Comparison of ENCODE assay signal across 9 mouse cellular contexts in the genomic region with DNA sequence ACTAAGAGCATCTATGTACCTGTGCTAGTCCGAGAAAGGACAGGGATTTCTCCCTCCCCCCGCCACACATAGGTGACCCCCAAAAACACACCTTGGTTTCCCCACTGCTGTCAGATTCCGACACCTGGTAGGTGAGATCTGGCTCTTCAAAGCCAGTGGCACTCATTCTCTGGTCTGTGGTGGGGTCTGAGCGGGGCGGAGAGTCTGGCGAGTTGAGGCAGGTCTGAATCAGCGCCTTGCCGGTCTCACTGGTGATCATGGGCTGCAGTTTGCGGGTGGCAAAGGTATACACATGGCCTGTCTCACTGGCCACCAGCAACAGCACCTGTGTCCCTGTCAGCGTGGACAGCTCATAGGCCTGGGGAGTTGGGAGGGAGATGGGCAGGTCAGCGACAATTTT. TPM values are rescaled to one million over a fixed set of nuclear protein-coding genes. Genes with fewer than 3 reads are reported as not detected.
DNase-seq lines count a peak whose midpoint lies in the region; ATAC-seq and TF ChIP-seq lines count a peak whose summit lies in the region.
"Had no signal": no experiment of that assay in that cellular context is flagged by ENCODE, and none has a peak within 500 bp of the region (broad histone marks: within the 10 kb centered on the region; RNA-seq: fewer than 3 reads in every experiment).

No protein-coding gene starts in this region.

- 23% methylated on average over 11 of the region's 11 CpGs for WGBS in lung, embryonic 14.5 days
- WGBS in forebrain, embryonic 14.5 days, result 42% methylated on average over 11 of the region's 11 CpGs
- WGBS in intestine, postnatal 0 days, result 54% methylated on average over 11 of the region's 11 CpGs
- WGBS in neural tube, embryonic 15.5 days, result 53% methylated on average over 11 of the region's 11 CpGs

- peak overlapping the region; percentile 98 for H3K9ac ChIP-seq in lung, embryonic 14.5 days
- H3K9ac ChIP-seq in forebrain, embryonic 14.5 days (ENCODE audit: low read length), result peak overlapping the region; percentile 44
- peak overlapping the region; percentile 42; the same call in 1 of the 2 replicates for H3K9ac ChIP-seq in intestine, postnatal 0 days (ENCODE audit: low read depth, low read length)
- H3K9ac ChIP-seq in neural tube, embryonic 15.5 days (replicated peaks), result peak overlapping the region; percentile 34

- H3K36me3 ChIP-seq in lung, embryonic 14.5 days (ENCODE audit: insufficient read depth), result peaks cover 44% of the 10 kb centered on the region
- H3K36me3 ChIP-seq in forebrain, embryonic 14.5 days (ENCODE audit: control insufficient read depth, insufficient read depth, low read length), result peaks cover 38% of the 10 kb centered on the region
- H3K36me3 ChIP-seq in intestine, postnatal 0 days (ENCODE audit: control insufficient read depth, insufficient read depth), result peaks cover 34% of the 10 kb centered on the region
- peaks cover 35% of the 10 kb centered on the region for H3K36me3 ChIP-seq in neural tube, embryonic 15.5 days

- H3K4me3 ChIP-seq in lung, embryonic 14.5 days (ENCODE audit: low read depth, low read length), result peak overlapping the region; percentile 95
- peak overlapping the region; percentile 29 for H3K4me3 ChIP-seq in forebrain, embryonic 14.5 days (ENCODE audit: low read depth, low read length)
- H3K4me3 ChIP-seq in intestine, postnatal 0 days (ENCODE audit: low read depth, low read length), result peak overlapping the region; percentile 94
- peak overlapping the region; percentile 99 for H3K4me3 ChIP-seq in neural tube, embryonic 15.5 days (replicated peaks)

- peaks cover 20% of the 10 kb centered on the region for H3K4me1 ChIP-seq in lung, embryonic 14.5 days (ENCODE audit: insufficient read depth)
- peaks cover 22% of the 10 kb centered on the region for H3K4me1 ChIP-seq in forebrain, embryonic 14.5 days (ENCODE audit: control insufficient read depth, insufficient read depth, low read length)
- 0 out of 2 replicates have a peak, but pooled peaks cover 4% of the 10 kb centered on the region for H3K4me1 ChIP-seq in intestine, postnatal 0 days (replicated peaks; ENCODE audit: control insufficient read depth, insufficient read depth, low read length)
- H3K4me1 ChIP-seq in neural tube, embryonic 15.5 days, result peaks cover 52% of the 10 kb centered on the region

- H3K27me3 ChIP-seq in lung, embryonic 14.5 days (ENCODE audit: insufficient read depth, low read length), result no peaks in the 10 kb centered on the region
- no peaks in the 10 kb centered on the region for H3K27me3 ChIP-seq in forebrain, embryonic 14.5 days (replicated peaks; ENCODE audit: control insufficient read depth, insufficient read depth, low read length)
- H3K27me3 ChIP-seq in intestine, postnatal 0 days (replicated peaks; ENCODE audit: control insufficient read depth, insufficient read depth, low read length), result no peaks in the 10 kb centered on the region
- H3K27me3 ChIP-seq in neural tube, embryonic 15.5 days (replicated peaks), result peaks cover 3% of the 10 kb centered on the region; the same call in 1 of the 2 replicates

- no peak for TF ChIP-seq CTCF in lung, embryonic 14.5 days (IDR thresholded peaks at IDR 0.05; ENCODE audit: low read depth)
- no peak for TF ChIP-seq CTCF in intestine, postnatal 0 days (IDR thresholded peaks at IDR 0.05; ENCODE audit: low read depth)

- peak overlapping the region; percentile 97 for H3K27ac ChIP-seq in lung, embryonic 14.5 days (ENCODE audit: low read depth)
- H3K27ac ChIP-seq in forebrain, embryonic 14.5 days (ENCODE audit: low read depth, low read length), result peak overlapping the region; percentile 61
- H3K27ac ChIP-seq in intestine, postnatal 0 days (ENCODE audit: low read depth, low read length), result peak overlapping the region; percentile 73; the same call in 1 of the 2 replicates
- peak overlapping the region; percentile 80 for H3K27ac ChIP-seq in neural tube, embryonic 15.5 days (replicated peaks)

- H3K4me2 ChIP-seq in lung, embryonic 14.5 days, result peak overlapping the region; percentile 84
- peak overlapping the region; percentile 95 for H3K4me2 ChIP-seq in forebrain, embryonic 14.5 days (ENCODE audit: low read length)
- peak overlapping the region; percentile 96 for H3K4me2 ChIP-seq in intestine, postnatal 0 days (replicated peaks; ENCODE audit: low read depth)
- peak overlapping the region; percentile 95 for H3K4me2 ChIP-seq in neural tube, embryonic 15.5 days

- DNase-seq in lung, embryonic 14.5 days, result peak; percentile 21
- no peak for DNase-seq in lung, postnatal 14 days
- no peak for DNase-seq in forebrain, embryonic 14.5 days (ENCODE audit: low spot score)
- DNase-seq in gastrocnemius, postnatal 25 days, result no peak
- no peak for DNase-seq in ovary, postnatal 36 days (ENCODE audit: low spot score)
- DNase-seq in retina, postnatal 1 day, result no peak

- H3K9me3 ChIP-seq in lung, embryonic 14.5 days (ENCODE audit: low read depth, low read length), result no peaks in the 10 kb centered on the region
- no peaks in the 10 kb centered on the region for H3K9me3 ChIP-seq in forebrain, embryonic 14.5 days (replicated peaks; ENCODE audit: control insufficient read depth, low read length)
- H3K9me3 ChIP-seq in intestine, postnatal 0 days (ENCODE audit: control insufficient read depth), result no peaks in the 10 kb centered on the region
- H3K9me3 ChIP-seq in neural tube, embryonic 15.5 days (replicated peaks), result no peaks in the 10 kb centered on the region

- ATAC-seq in lung, embryonic 14.5 days (ENCODE audit: insufficient read depth), result no peak
- ATAC-seq in forebrain, embryonic 14.5 days, result no peak
- ATAC-seq in intestine, postnatal 0 days, result no peak
- ATAC-seq in neural tube, embryonic 15.5 days (ENCODE audit: low FRiP score), result no peak

RNA-seq across cellular contexts. Expression of gene Srf, which starts 2.5 kb away (rescaled TPM):
- 11.4 and 15.1 TPM in 2 replicates for polyA plus RNA-seq in lung, embryonic 14.5 days (2014; fragmentation: Nextera tagmentation; extraction: Ambion mirVana)
- 4.6 and 4.7 TPM in 2 replicates for polyA plus RNA-seq in forebrain, embryonic 14.5 days (2014; fragmentation: Nextera tagmentation; extraction: Ambion mirVana)
- 5.1 and 5.2 TPM in 2 replicates for polyA plus RNA-seq in intestine, postnatal 0 days (2015; fragmentation: Nextera tagmentation; extraction: Ambion mirVana)
- 2.5 and 6.4 TPM in 2 replicates for polyA plus RNA-seq in neural tube, embryonic 15.5 days (2015; fragmentation: Nextera tagmentation; extraction: Ambion mirVana)
- 10 to 100 TPM; 64.6 to 85.8 TPM for total RNA-seq in gastrocnemius, postnatal 25 days (2021)

RNA-seq across cellular contexts. Expression of gene Cul9, which starts 7.3 kb away (rescaled TPM):
- 2.8 and 2.9 TPM in 2 replicates for polyA plus RNA-seq in lung, embryonic 14.5 days (2014; fragmentation: Nextera tagmentation; extraction: Ambion mirVana)
- polyA plus RNA-seq in forebrain, embryonic 14.5 days (2014; fragmentation: Nextera tagmentation; extraction: Ambion mirVana), result 7.6 and 10.8 TPM in 2 replicates
- 1.3 and 2.0 TPM in 2 replicates for polyA plus RNA-seq in intestine, postnatal 0 days (2015; fragmentation: Nextera tagmentation; extraction: Ambion mirVana)
- 17.3 and 22.6 TPM in 2 replicates for polyA plus RNA-seq in neural tube, embryonic 15.5 days (2015; fragmentation: Nextera tagmentation; extraction: Ambion mirVana)
- total RNA-seq in gastrocnemius, postnatal 25 days (2021), result 10 to 100 TPM; 11.7 to 12.1 TPM

RNA-seq across cellular contexts. Expression of gene Dnph1, which starts 57.0 kb away (rescaled TPM):
- polyA plus RNA-seq in lung, embryonic 14.5 days (2014; fragmentation: Nextera tagmentation; extraction: Ambion mirVana), result 50.3 and 60.8 TPM in 2 replicates
- 33.0 and 41.6 TPM in 2 replicates for polyA plus RNA-seq in forebrain, embryonic 14.5 days (2014; fragmentation: Nextera tagmentation; extraction: Ambion mirVana)
- polyA plus RNA-seq in intestine, postnatal 0 days (2015; fragmentation: Nextera tagmentation; extraction: Ambion mirVana), result 10.9 and 11.1 TPM in 2 replicates
- 13.6 and 22.7 TPM in 2 replicates for polyA plus RNA-seq in neural tube, embryonic 15.5 days (2015; fragmentation: Nextera tagmentation; extraction: Ambion mirVana)
- total RNA-seq in gastrocnemius, postnatal 25 days (2021), result 1 to 10 TPM; 4.5 to 5.4 TPM
- total RNA-seq: neutrophil, adult 5-6 weeks had no signal

Comparison
In these comparisons a context has a peak if more than half of its experiments do, and no peak if none do; other contexts are left out.
1. H3K4me3 ChIP-seq: peak in every context shown above with its lines; median percentile 99 in neural tube, embryonic 15.5 days; 95 in lung, embryonic 14.5 days; 94 in intestine, postnatal 0 days; 29 in forebrain, embryonic 14.5 days.
2. H3K9ac ChIP-seq: peak in every context shown above with its lines; median percentile 98 in lung, embryonic 14.5 days; 44 in forebrain, embryonic 14.5 days; 42 in intestine, postnatal 0 days; 34 in neural tube, embryonic 15.5 days.